Comparison of ENCODE assay signal across 14 mouse cellular contexts in the genomic region with DNA sequence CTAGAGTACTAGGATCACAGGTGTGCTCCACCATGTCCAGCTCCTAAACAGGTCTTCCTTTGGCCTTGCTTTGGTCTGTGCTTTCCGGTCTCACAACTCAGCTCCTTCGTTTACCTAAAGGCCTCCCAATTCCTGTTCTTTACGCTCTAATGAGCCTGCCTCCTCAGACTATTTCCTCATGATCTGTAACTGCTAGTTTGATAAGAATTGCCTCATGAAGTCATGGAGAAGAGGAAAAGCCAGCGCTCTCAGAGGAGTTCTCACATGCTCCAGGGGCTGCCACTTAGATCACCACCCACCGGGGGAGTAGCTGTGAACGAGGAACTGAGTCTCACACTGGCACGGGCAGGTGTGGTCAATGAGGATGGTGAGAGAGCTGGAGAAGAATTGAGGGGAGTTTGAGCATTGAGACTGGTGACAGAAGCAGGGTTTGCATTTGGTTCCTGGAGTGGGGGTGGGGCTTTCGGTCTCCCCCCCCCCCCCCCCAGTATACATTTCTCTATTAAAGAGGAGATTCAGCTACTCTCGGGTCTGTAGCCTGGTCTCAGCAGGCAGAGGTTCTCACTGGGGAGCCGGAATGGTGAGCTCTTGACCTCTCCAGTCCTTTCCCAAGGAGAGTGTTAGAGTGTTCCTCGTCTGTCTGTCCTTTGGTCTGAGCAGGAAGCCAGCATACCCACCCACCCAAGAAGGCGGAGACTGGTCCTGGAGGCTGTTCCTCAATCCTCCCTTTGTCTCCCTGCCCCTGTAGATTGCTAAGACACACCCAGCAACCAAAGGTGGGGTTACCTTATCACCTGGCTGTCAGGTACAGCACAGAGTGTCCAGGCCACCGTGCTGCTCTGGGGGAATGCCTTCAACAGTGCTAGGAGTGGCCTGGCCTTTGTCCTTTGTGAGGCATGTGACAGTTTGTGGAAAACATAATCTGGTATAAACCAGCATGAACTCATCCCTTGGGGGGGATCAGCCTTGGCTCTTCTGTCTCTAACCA. TPM values are rescaled to one million over a fixed set of nuclear protein-coding genes. Genes with fewer than 3 reads are reported as not detected.
DNase-seq lines count a peak whose midpoint lies in the region; ATAC-seq and TF ChIP-seq lines count a peak whose summit lies in the region.
"Had no signal": no experiment of that assay in that cellular context is flagged by ENCODE, and none has a peak within 500 bp of the region (broad histone marks: within the 10 kb centered on the region; RNA-seq: fewer than 3 reads in every experiment).

No protein-coding gene starts in this region.

- H3K27ac ChIP-seq in hindbrain, embryonic 10.5 days = peak overlapping the region; percentile 45; the same call in 1 of the 2 replicates
- H3K27ac ChIP-seq in hindbrain, embryonic 12.5 days = no peak overlapping the region
- peak overlapping the region; percentile 87 for H3K27ac ChIP-seq in ES-Bruce4 (ENCODE audit: insufficient read depth, low read length)
- H3K27ac ChIP-seq in liver, embryonic 14.5 days = peak overlapping the region; percentile 60
- H3K27ac ChIP-seq in midbrain, embryonic 16.5 days (ENCODE audit: low read length) = no peak overlapping the region
- H3K27ac ChIP-seq in cerebellum, adult 2 months (ENCODE audit: insufficient read depth, low read length) = no peak overlapping the region
- H3K27ac ChIP-seq: left cerebral cortex, adult 2 months had no signal

- H3K27me3 ChIP-seq in hindbrain, embryonic 10.5 days (ENCODE audit: insufficient read depth, poor library complexity, severe bottlenecking) = peaks cover 3% of the 10 kb centered on the region; the same call in 1 of the 2 replicates
- no peaks in the 10 kb centered on the region for H3K27me3 ChIP-seq in hindbrain, embryonic 12.5 days
- no peaks in the 10 kb centered on the region for H3K27me3 ChIP-seq in ES-Bruce4 (ENCODE audit: control insufficient read depth, insufficient read depth, low read length, poor library complexity, severe bottlenecking)
- H3K27me3 ChIP-seq in liver, embryonic 14.5 days (ENCODE audit: control insufficient read depth, insufficient read depth, low read length) = no peaks in the 10 kb centered on the region
- H3K27me3 ChIP-seq in midbrain, embryonic 16.5 days (ENCODE audit: control insufficient read depth, insufficient read depth, low read depth, low read length) = no peaks in the 10 kb centered on the region
- H3K27me3 ChIP-seq in cerebellum, adult 2 months (ENCODE audit: control insufficient read depth, insufficient read depth, low read length) = no peaks in the 10 kb centered on the region

- no peak overlapping the region for H3K4me3 ChIP-seq in hindbrain, embryonic 10.5 days
- no peak overlapping the region for H3K4me3 ChIP-seq in hindbrain, embryonic 12.5 days
- H3K4me3 ChIP-seq in ES-Bruce4 (ENCODE audit: low read depth, low read length) = peak overlapping the region; percentile 20
- H3K4me3 ChIP-seq in liver, embryonic 14.5 days (ENCODE audit: insufficient read depth in 1 of 2, low read depth in 2 of 2, low read length in 2 of 2) = no peak overlapping the region
- no peak overlapping the region for H3K4me3 ChIP-seq in midbrain, embryonic 16.5 days (ENCODE audit: low read depth, low read length)
- no peak overlapping the region for H3K4me3 ChIP-seq in cerebellum, adult 2 months (replicated peaks; ENCODE audit: insufficient read depth, low read depth, low read length)
- H3K4me3 ChIP-seq: left cerebral cortex, adult 2 months had no signal

- TF ChIP-seq POLR2A in ES-Bruce4 (IDR thresholded peaks at IDR 0.05; ENCODE audit: insufficient read depth, low read length) = peak; percentile 6
- TF ChIP-seq POLR2A in cerebellum, adult 2 months (IDR thresholded peaks at IDR 0.05; ENCODE audit: borderline replicate concordance, insufficient read depth, low read length) = no peak

- peaks cover 34% of the 10 kb centered on the region for H3K4me1 ChIP-seq in hindbrain, embryonic 10.5 days (replicated peaks)
- H3K4me1 ChIP-seq in hindbrain, embryonic 12.5 days = 0 out of 2 replicates have a peak, but pooled peaks cover 2% of the 10 kb centered on the region
- peaks cover 7% of the 10 kb centered on the region for H3K4me1 ChIP-seq in ES-Bruce4 (ENCODE audit: control insufficient read depth, insufficient read depth, low read length)
- peaks cover 28 to 37% of the 10 kb centered on the region in 2 experiments for H3K4me1 ChIP-seq in liver, embryonic 14.5 days (replicated peaks; ENCODE audit: control insufficient read depth in 2 of 2, insufficient read depth in 2 of 2, low read length in 1 of 2)
- peaks cover 9% of the 10 kb centered on the region for H3K4me1 ChIP-seq in midbrain, embryonic 16.5 days (ENCODE audit: control insufficient read depth, insufficient read depth, low read length)
- no peaks in the 10 kb centered on the region for H3K4me1 ChIP-seq in cerebellum, adult 2 months (ENCODE audit: control insufficient read depth, insufficient read depth, low read length)

- 54% methylated on average over 13 of the region's 13 CpGs for WGBS in hindbrain, embryonic 10.5 days
- 55% methylated on average over 13 of the region's 13 CpGs for WGBS in hindbrain, embryonic 12.5 days
- WGBS in liver, embryonic 14.5 days (ENCODE audit: insufficient replicate concordance) = 28% methylated on average over 13 of the region's 13 CpGs
- 55% methylated on average over 12 of the region's 13 CpGs for WGBS in midbrain, embryonic 16.5 days
- 65% methylated on average over 13 of the region's 13 CpGs for WGBS in cerebellum, adult 2 months

- no peaks in the 10 kb centered on the region for H3K36me3 ChIP-seq in hindbrain, embryonic 10.5 days
- H3K36me3 ChIP-seq in hindbrain, embryonic 12.5 days = no peaks in the 10 kb centered on the region
- H3K36me3 ChIP-seq in ES-Bruce4 (ENCODE audit: control insufficient read depth, insufficient read depth, low read length, poor library complexity, severe bottlenecking) = no peaks in the 10 kb centered on the region
- no peaks in the 10 kb centered on the region for H3K36me3 ChIP-seq in liver, embryonic 14.5 days (replicated peaks; ENCODE audit: control insufficient read depth, insufficient read depth, low read depth)
- no peaks in the 10 kb centered on the region for H3K36me3 ChIP-seq in midbrain, embryonic 16.5 days (ENCODE audit: control insufficient read depth, insufficient read depth, low read length)

- H3K9me3 ChIP-seq in hindbrain, embryonic 10.5 days = no peaks in the 10 kb centered on the region
- no peaks in the 10 kb centered on the region for H3K9me3 ChIP-seq in hindbrain, embryonic 12.5 days (replicated peaks)
- no peaks in the 10 kb centered on the region for H3K9me3 ChIP-seq in ES-Bruce4 (replicated peaks; ENCODE audit: control insufficient read depth, insufficient read depth, low read length, poor library complexity, severe bottlenecking)
- H3K9me3 ChIP-seq in liver, embryonic 14.5 days (ENCODE audit: control insufficient read depth, low read length) = no peaks in the 10 kb centered on the region
- H3K9me3 ChIP-seq in midbrain, embryonic 16.5 days (replicated peaks; ENCODE audit: control insufficient read depth, low read length, poor library complexity, severe bottlenecking) = no peaks in the 10 kb centered on the region

- no peak for DNase-seq in hindbrain, embryonic 10.5 days (ENCODE audit: low spot score)
- DNase-seq in liver, embryonic 14.5 days (ENCODE audit: low read depth in 3 of 3, low spot score in 3 of 3) = peak in 1 of 3 experiments; percentile 47
- DNase-seq in spleen, adult 18-20 months = no peak
- DNase-seq in cerebellum, adult 2 months = no peak
- DNase-seq: adrenal gland, postnatal 14 days; cerebellum, postnatal 25 days had no signal

- no peak overlapping the region for H3K4me2 ChIP-seq in hindbrain, embryonic 12.5 days (replicated peaks)
- H3K4me2 ChIP-seq in liver, embryonic 14.5 days (ENCODE audit: low read depth) = peak overlapping the region; percentile 48
- H3K4me2 ChIP-seq in midbrain, embryonic 16.5 days (ENCODE audit: low read length) = no peak overlapping the region

- TF ChIP-seq CTCF in ES-Bruce4 (IDR thresholded peaks at IDR 0.05; ENCODE audit: low read depth, low read length) = no peak
- no peak for TF ChIP-seq CTCF in liver, embryonic 14.5 days (IDR thresholded peaks at IDR 0.05; ENCODE audit: low read depth)
- no peak for TF ChIP-seq CTCF in cerebellum, adult 2 months (IDR thresholded peaks at IDR 0.05; ENCODE audit: borderline replicate concordance, insufficient read depth, low read depth, low read length)

- H3K9ac ChIP-seq in hindbrain, embryonic 12.5 days = no peak overlapping the region
- H3K9ac ChIP-seq in ES-Bruce4 (ENCODE audit: low read depth, poor library complexity, severe bottlenecking) = 0 out of 2 replicates have a peak overlapping the region, but pooled peaks have one; percentile 4
- H3K9ac ChIP-seq in liver, embryonic 14.5 days (replicated peaks) = no peak overlapping the region; the same call in 1 of the 2 replicates
- H3K9ac ChIP-seq in midbrain, embryonic 16.5 days (ENCODE audit: low read depth, low read length) = no peak overlapping the region

- ATAC-seq in hindbrain, embryonic 12.5 days (ENCODE audit: low FRiP score) = no peak
- 0 out of 2 replicates have a peak, but pooled peaks have one; percentile 3 for ATAC-seq in granulocyte monocyte progenitor cell, adult 5-6 weeks (replicated peaks; ENCODE audit: poor library complexity, severe bottlenecking)
- no peak for ATAC-seq in liver, embryonic 14.5 days (ENCODE audit: insufficient read depth)
- ATAC-seq in midbrain, embryonic 16.5 days = no peak
- ATAC-seq: hindbrain, embryonic 16.5 days had no signal

- TF ChIP-seq EP300 in ES-Bruce4 (IDR thresholded peaks at IDR 0.05; ENCODE audit: insufficient read depth, low read depth, low read length) = peak; percentile 98
- no peak for TF ChIP-seq EP300 in liver, embryonic 14.5 days (IDR thresholded peaks at IDR 0.05; ENCODE audit: low read depth)

RNA-seq across cellular contexts. Expression of a gene that starts 4.7 kb away (rescaled TPM):
- polyA plus RNA-seq in hindbrain, embryonic 10.5 days (2016; fragmentation: Nextera tagmentation; extraction: Ambion mirVana) = 45.8 and 84.5 TPM in 2 replicates
- 46.6 and 50.6 TPM in 2 replicates for polyA plus RNA-seq in hindbrain, embryonic 12.5 days (2016; fragmentation: Nextera tagmentation; extraction: Ambion mirVana)
- polyA plus RNA-seq in ES-Bruce4 (2011; ENCODE audit: insufficient read depth, insufficient read length, low read depth, missing spikeins) = 443 and 531 TPM in 2 replicates
- total RNA-seq in granulocyte monocyte progenitor cell, adult 5-6 weeks (2014; fragmentation: Nextera tagmentation) = 49.9 and 62.5 TPM in 2 replicates
- total RNA-seq in granulocyte monocyte progenitor cell, adult 5-6 weeks (2017) = 45.8 and 46.4 TPM in 2 replicates
- polyA plus RNA-seq in liver, embryonic 14.5 days (2012; rRNA removed) = 58.9 and 70.9 TPM in 2 replicates
- 50.3 and 55.4 TPM in 2 replicates for polyA plus RNA-seq in liver, embryonic 14.5 days (2014; fragmentation: Nextera tagmentation; extraction: Ambion mirVana)
- 36.2 and 36.3 TPM in 2 replicates for polyA plus RNA-seq in midbrain, embryonic 16.5 days (2015; fragmentation: Nextera tagmentation; extraction: Ambion mirVana)
- 34.8 and 44.0 TPM in 2 replicates for polyA plus RNA-seq in cerebellum, adult 2 months (2012; rRNA removed)

RNA-seq across cellular contexts. Expression of a gene that starts 16.3 kb away (rescaled TPM):
- 9.5 and 16.9 TPM in 2 replicates for polyA plus RNA-seq in hindbrain, embryonic 10.5 days (2016; fragmentation: Nextera tagmentation; extraction: Ambion mirVana)
- polyA plus RNA-seq in hindbrain, embryonic 12.5 days (2016; fragmentation: Nextera tagmentation; extraction: Ambion mirVana) = 44.8 and 47.2 TPM in 2 replicates
- polyA plus RNA-seq in ES-Bruce4 (2011; ENCODE audit: insufficient read depth, insufficient read length, low read depth, missing spikeins) = 23.1 and 31.8 TPM in 2 replicates
- total RNA-seq in granulocyte monocyte progenitor cell, adult 5-6 weeks (2014; fragmentation: Nextera tagmentation) = 13.9 and 19.5 TPM in 2 replicates
- total RNA-seq in granulocyte monocyte progenitor cell, adult 5-6 weeks (2017) = 5.9 and 7.5 TPM in 2 replicates
- 0.57 and 0.75 TPM in 2 replicates for polyA plus RNA-seq in liver, embryonic 14.5 days (2012; rRNA removed)
- polyA plus RNA-seq in liver, embryonic 14.5 days (2014; fragmentation: Nextera tagmentation; extraction: Ambion mirVana) = 0.66 and 1.2 TPM in 2 replicates
- polyA plus RNA-seq in midbrain, embryonic 16.5 days (2015; fragmentation: Nextera tagmentation; extraction: Ambion mirVana) = 32.3 and 41.8 TPM in 2 replicates
- polyA plus RNA-seq in cerebellum, adult 2 months (2012; rRNA removed) = 121 and 147 TPM in 2 replicates

RNA-seq across cellular contexts. Expression of a gene that starts 36.9 kb away (rescaled TPM):
- 0.16 and 0.20 TPM in 2 replicates for polyA plus RNA-seq in hindbrain, embryonic 10.5 days (2016; fragmentation: Nextera tagmentation; extraction: Ambion mirVana)
- 0.18 and 0.39 TPM in 2 replicates for polyA plus RNA-seq in hindbrain, embryonic 12.5 days (2016; fragmentation: Nextera tagmentation; extraction: Ambion mirVana)
- polyA plus RNA-seq in ES-Bruce4 (2011; ENCODE audit: insufficient read depth, insufficient read length, low read depth, missing spikeins) = 0.58 and 1.3 TPM in 2 replicates
- not detected in 2 replicates for total RNA-seq in granulocyte monocyte progenitor cell, adult 5-6 weeks (2014; fragmentation: Nextera tagmentation)
- total RNA-seq in granulocyte monocyte progenitor cell, adult 5-6 weeks (2017) = not detected in 2 replicates
- 0.01 and 0.02 TPM in 2 replicates for polyA plus RNA-seq in liver, embryonic 14.5 days (2012; rRNA removed)
- 0.08 TPM in 1 of 2 replicates, not detected in the other for polyA plus RNA-seq in liver, embryonic 14.5 days (2014; fragmentation: Nextera tagmentation; extraction: Ambion mirVana)
- polyA plus RNA-seq in midbrain, embryonic 16.5 days (2015; fragmentation: Nextera tagmentation; extraction: Ambion mirVana) = 0.08 TPM in 1 of 2 replicates, not detected in the other
- 0.05 TPM in 1 of 2 replicates, not detected in the other for polyA plus RNA-seq in cerebellum, adult 2 months (2012; rRNA removed)
- total RNA-seq: adrenal gland, postnatal 14 days; gastrocnemius, adult 8-10 months; megakaryocyte-erythroid progenitor cell, adult 5-6 weeks had no signal

Comparison
In these comparisons a context has a peak if more than half of its experiments do, and no peak if none do; other contexts are left out.
1. H3K27ac ChIP-seq: peak in hindbrain, embryonic 10.5 days (single experiment), ES-Bruce4 (single experiment) and liver, embryonic 14.5 days (single experiment); none in hindbrain, embryonic 12.5 days (single experiment), midbrain, embryonic 16.5 days (single experiment) and cerebellum, adult 2 months (single experiment).